8 mouse cellular contexts compared by ENCODE assay signal in genomic region chr2:127789138-127789537, GRCm38 (mm10). TPM values are rescaled to one million over a fixed set of nuclear protein-coding genes. Genes with fewer than 3 reads are reported as not detected.
DNase-seq lines count a peak whose midpoint lies in the region; ATAC-seq and TF ChIP-seq lines count a peak whose summit lies in the region.

No protein-coding gene starts in this region.

- TF ChIP-seq CTCF in gastrocnemius, adult 2 months (IDR thresholded peaks at IDR 0.05): no peak
- TF ChIP-seq CTCF in C2C12 (IDR thresholded peaks at IDR 0.05; ENCODE audit: control insufficient read depth, insufficient read depth, insufficient read length): no peak
- TF ChIP-seq CTCF in olfactory bulb, adult 2 months (IDR thresholded peaks at IDR 0.05; ENCODE audit: insufficient read depth, low read depth, low read length): no peak

- peaks cover 8% of the 10 kb centered on the region for H3K79me3 ChIP-seq in C2C12 (ENCODE audit: low read depth)

- intact Hi-C loops in gastrocnemius, adult 2 months (cut with DNase I): no loop called here
- intact Hi-C loops in left cerebral cortex, postnatal 14 days (cut with DNase I): no loop called here

- H3K4me1 ChIP-seq in limb, embryonic 12.5 days (replicated peaks): peaks cover 19% of the 10 kb centered on the region
- peaks cover 4% of the 10 kb centered on the region; the same call in 1 of the 2 replicates for H3K4me1 ChIP-seq in olfactory bulb, adult 2 months (ENCODE audit: control insufficient read depth, insufficient read depth, low read length)

- 7% methylated on average over 11 of the region's 11 CpGs for WGBS in limb, embryonic 12.5 days
- WGBS in olfactory bulb, adult 2 months: 3% methylated on average over 11 of the region's 11 CpGs

- peak overlapping the region; percentile 89 for H3K4me3 ChIP-seq in gastrocnemius, adult 2 months
- H3K4me3 ChIP-seq in C2C12 (ENCODE audit: insufficient read depth, poor library complexity, severe bottlenecking): peak overlapping the region; percentile 74
- peak overlapping the region; percentile 68 for H3K4me3 ChIP-seq in limb, embryonic 12.5 days (replicated peaks)
- peak overlapping the region; percentile 81 for H3K4me3 ChIP-seq in olfactory bulb, adult 2 months (ENCODE audit: insufficient read depth, low read depth, low read length)

- H3K4me2 ChIP-seq in limb, embryonic 12.5 days: peak overlapping the region; percentile 67

- no peak for DNase-seq in gastrocnemius, adult 2 months
- no peak for DNase-seq in gastrocnemius, adult 18-20 months (ENCODE audit: low spot score)
- DNase-seq in left cerebral cortex, postnatal 14 days (ENCODE audit: low spot score in 2 of 2): no peak
- DNase-seq in cerebellum, postnatal 25 days: no peak

- H3ac ChIP-seq in C2C12 (ENCODE audit: control insufficient read depth, insufficient read length, low read depth): peak overlapping the region; percentile 72

- H3K36me3 ChIP-seq in C2C12 (ENCODE audit: control insufficient read depth, insufficient read depth): no peaks in the 10 kb centered on the region
- H3K36me3 ChIP-seq in limb, embryonic 12.5 days: no peaks in the 10 kb centered on the region

- H3K9me3 ChIP-seq in limb, embryonic 12.5 days: no peaks in the 10 kb centered on the region

- peak overlapping the region; percentile 87 for H3K27ac ChIP-seq in gastrocnemius, adult 2 months
- peak overlapping the region; percentile 80 for H3K27ac ChIP-seq in limb, embryonic 12.5 days
- no peak overlapping the region; the same call in 1 of the 2 replicates for H3K27ac ChIP-seq in olfactory bulb, adult 2 months (ENCODE audit: insufficient read depth, low read depth, low read length)

- TF ChIP-seq POLR2A in olfactory bulb, adult 2 months (IDR thresholded peaks at IDR 0.05; ENCODE audit: insufficient read depth, low read depth, low read length): no peak

- peak overlapping the region; percentile 80 for H3K9ac ChIP-seq in limb, embryonic 12.5 days (replicated peaks)

- H3K79me2 ChIP-seq in C2C12 (ENCODE audit: control insufficient read depth, insufficient read depth): peaks cover 26% of the 10 kb centered on the region

- peak; percentile 60 for ATAC-seq in erythroblast, adult 5-6 weeks (replicated peaks; ENCODE audit: low FRiP score, poor library complexity, severe bottlenecking)
- no peak for ATAC-seq in limb, embryonic 12.5 days (ENCODE audit: insufficient number of reproducible peaks, insufficient read depth, low FRiP score, low TSS enrichment, low read depth)

- H3K27me3 ChIP-seq in C2C12 (ENCODE audit: control insufficient read depth, insufficient read depth, insufficient read length): no peaks in the 10 kb centered on the region
- H3K27me3 ChIP-seq in limb, embryonic 12.5 days: no peaks in the 10 kb centered on the region

TF ChIP-seq in C2C12, 6 proteins besides CTCF, POLR2A, EP300 and RAD21:
- no peak for TF ChIP-seq USF1 (IDR thresholded peaks at IDR 0.05; ENCODE audit: low read depth)
- no peak for TF ChIP-seq MYOD1 (IDR thresholded peaks at IDR 0.05; ENCODE audit: control insufficient read depth, insufficient read length, low read depth)
- TF ChIP-seq MAX (IDR thresholded peaks at IDR 0.05): no peak
- no peak for TF ChIP-seq FOSL1 (IDR thresholded peaks at IDR 0.05; ENCODE audit: insufficient read depth, low read length, poor library complexity, severe bottlenecking)
- TF ChIP-seq MYOG (IDR thresholded peaks at IDR 0.05; ENCODE audit: control insufficient read depth, extremely low read depth, insufficient read length): no peak
- TF ChIP-seq CEBPB (IDR thresholded peaks at IDR 0.05; ENCODE audit: low read depth): no peak

RNA-seq across cellular contexts. Expression of gene Nphp1, which starts 0.4 kb away (rescaled TPM):
- total RNA-seq in gastrocnemius, adult 2 months (2021): 10 to 100 TPM; 21.5 to 23.2 TPM
- total RNA-seq in gastrocnemius, adult 18-20 months (2021): 10 to 100 TPM; 21.9 to 23.8 TPM
- 16.4 TPM for polyA plus RNA-seq in C2C12 (2012; fragmentation: generic; extraction: Trizol)
- total RNA-seq in erythroblast, adult 5-6 weeks (2015; ENCODE audit: low replicate concordance): 0.63 and 3.3 TPM in 2 replicates
- total RNA-seq in erythroblast, adult 5-6 weeks (2017; ENCODE audit: low replicate concordance): 0.84 and 2.6 TPM in 2 replicates
- 36.2 and 44.2 TPM in 2 replicates for polyA plus RNA-seq in limb, embryonic 12.5 days (2016; fragmentation: Nextera tagmentation; extraction: Ambion mirVana)
- not detected in 2 replicates for polyA plus RNA-seq in olfactory bulb, adult 2 months (2012; ENCODE audit: insufficient read depth, insufficient read length, low replicate concordance, missing spikeins)
- 10 to 100 TPM; 17.6 to 20.1 TPM for total RNA-seq in left cerebral cortex, postnatal 14 days (2021)

RNA-seq across cellular contexts. Expression of gene Mtln, which starts 3.1 kb away (rescaled TPM):
- total RNA-seq in gastrocnemius, adult 2 months (2021): 100 to 1,000 TPM; 120 TPM
- total RNA-seq in gastrocnemius, adult 18-20 months (2021): 100 to 1,000 TPM; 121 to 130 TPM
- 41.3 TPM for polyA plus RNA-seq in C2C12 (2012; fragmentation: generic; extraction: Trizol)
- 1.7 and 5.6 TPM in 2 replicates for total RNA-seq in erythroblast, adult 5-6 weeks (2015; ENCODE audit: low replicate concordance)
- total RNA-seq in erythroblast, adult 5-6 weeks (2017; ENCODE audit: low replicate concordance): 2.1 and 7.9 TPM in 2 replicates
- 24.1 and 24.2 TPM in 2 replicates for polyA plus RNA-seq in limb, embryonic 12.5 days (2016; fragmentation: Nextera tagmentation; extraction: Ambion mirVana)
- polyA plus RNA-seq in olfactory bulb, adult 2 months (2012; ENCODE audit: insufficient read depth, insufficient read length, low replicate concordance, missing spikeins): not detected in 2 replicates
- total RNA-seq in left cerebral cortex, postnatal 14 days (2021): 10 to 100 TPM; 46.8 to 49.7 TPM

RNA-seq across cellular contexts. Expression of gene Bub1, which starts 42.5 kb away (rescaled TPM):
- total RNA-seq in gastrocnemius, adult 2 months (2021): not detected
- total RNA-seq in gastrocnemius, adult 18-20 months (2021): not detected
- polyA plus RNA-seq in C2C12 (2012; fragmentation: generic; extraction: Trizol): 10.0 TPM
- total RNA-seq in erythroblast, adult 5-6 weeks (2015; ENCODE audit: low replicate concordance): 17.6 and 31.1 TPM in 2 replicates
- total RNA-seq in erythroblast, adult 5-6 weeks (2017; ENCODE audit: low replicate concordance): 18.7 and 20.6 TPM in 2 replicates
- polyA plus RNA-seq in limb, embryonic 12.5 days (2016; fragmentation: Nextera tagmentation; extraction: Ambion mirVana): 84.3 and 87.0 TPM in 2 replicates
- polyA plus RNA-seq in olfactory bulb, adult 2 months (2012; ENCODE audit: insufficient read depth, insufficient read length, low replicate concordance, missing spikeins): not detected in 2 replicates
- 1 to 10 TPM in 1 of 2 experiments, under 1 TPM in 1; 0.63 to 1.3 TPM for total RNA-seq in left cerebral cortex, postnatal 14 days (2021)

RNA-seq across cellular contexts. Expression of gene Acoxl, which starts 49.5 kb away (rescaled TPM):
- under 1 TPM in 1 of 2 experiments, not detected in 1; 0.20 TPM for total RNA-seq in gastrocnemius, adult 2 months (2021)
- total RNA-seq in gastrocnemius, adult 18-20 months (2021): under 1 TPM in 1 of 2 experiments, not detected in 1; 0.39 TPM
- not detected for polyA plus RNA-seq in C2C12 (2012; fragmentation: generic; extraction: Trizol)
- total RNA-seq in erythroblast, adult 5-6 weeks (2015; ENCODE audit: low replicate concordance): not detected in 2 replicates
- total RNA-seq in erythroblast, adult 5-6 weeks (2017; ENCODE audit: low replicate concordance): not detected in 2 replicates
- 0.13 and 0.16 TPM in 2 replicates for polyA plus RNA-seq in limb, embryonic 12.5 days (2016; fragmentation: Nextera tagmentation; extraction: Ambion mirVana)
- not detected in 2 replicates for polyA plus RNA-seq in olfactory bulb, adult 2 months (2012; ENCODE audit: insufficient read depth, insufficient read length, low replicate concordance, missing spikeins)
- total RNA-seq in left cerebral cortex, postnatal 14 days (2021): not detected

RNA-seq across cellular contexts. Expression of gene Mall, which starts 59.4 kb away (rescaled TPM):
- 1 to 10 TPM; 1.6 to 3.8 TPM for total RNA-seq in gastrocnemius, adult 2 months (2021)
- 1 to 10 TPM; 2.2 to 4.9 TPM for total RNA-seq in gastrocnemius, adult 18-20 months (2021)
- not detected for polyA plus RNA-seq in C2C12 (2012; fragmentation: generic; extraction: Trizol)
- not detected in 2 replicates for total RNA-seq in erythroblast, adult 5-6 weeks (2015; ENCODE audit: low replicate concordance)
- total RNA-seq in erythroblast, adult 5-6 weeks (2017; ENCODE audit: low replicate concordance): not detected in 2 replicates
- polyA plus RNA-seq in limb, embryonic 12.5 days (2016; fragmentation: Nextera tagmentation; extraction: Ambion mirVana): 1.9 and 2.1 TPM in 2 replicates
- polyA plus RNA-seq in olfactory bulb, adult 2 months (2012; ENCODE audit: insufficient read depth, insufficient read length, low replicate concordance, missing spikeins): not detected in 2 replicates
- total RNA-seq in left cerebral cortex, postnatal 14 days (2021): 1 to 10 TPM in 1 of 2 experiments, under 1 TPM in 1; 0.80 to 1.2 TPM

Comparison
In these comparisons a context has a peak if more than half of its experiments do, and no peak if none do; other contexts are left out.
1. RNA of gene Nphp1, which starts 0.4 kb away (total RNA-seq): 21.9 to 23.8 TPM in gastrocnemius, adult 18-20 months, 21.5 to 23.2 TPM in gastrocnemius, adult 2 months and 17.6 to 20.1 TPM in left cerebral cortex, postnatal 14 days; 0.63 to 3.3 TPM in erythroblast, adult 5-6 weeks; every median in the first group is over 4 times any median in the second.
2. RNA of gene Mtln, which starts 3.1 kb away (total RNA-seq): 121 to 130 TPM in gastrocnemius, adult 18-20 months, 120 TPM in gastrocnemius, adult 2 months and 46.8 to 49.7 TPM in left cerebral cortex, postnatal 14 days; 1.7 to 7.9 TPM in erythroblast, adult 5-6 weeks; every median in the first group is over 4 times any median in the second.
3. RNA of gene Bub1, which starts 42.5 kb away (total RNA-seq): 17.6 to 31.1 TPM in erythroblast, adult 5-6 weeks; 0.63 to 1.3 TPM in left cerebral cortex, postnatal 14 days, not detected in gastrocnemius, adult 2 months and not detected in gastrocnemius, adult 18-20 months; every median in the first group is over 4 times any median in the second.
4. Peak in every context shown above with its lines, with median percentiles within 50 percentile points of each other: H3K4me3 ChIP-seq.